Mouse (Mus musculus) kidney, embryonic 14.5 days (tissue): Measurements from ENCODE around the gene Zfp609. TPM values are rescaled to one million over a fixed set of nuclear protein-coding genes. Genes with fewer than 3 reads are reported as not detected.

ENCODE experiments used
- ATAC-seq: fragments of 200-750 bp; cut with Nextera tagmentation; 2 replicates; pipeline ENCODE4 v1.8.0; 2017; ENCODE audit warnings: moderate number of reproducible peaks, mild to moderate bottlenecking, moderate TSS enrichment, moderate library complexity; ENCODE audit not compliant: low FRiP score, low TSS enrichment
- H3K27ac ChIP-seq: fragments of 300-500 bp; sonication (generic); 2 replicates; pipeline ENCODE4 v1.5.1; 2014; ENCODE audit warnings: low read depth, mild to moderate bottlenecking, low read length, moderate library complexity, mixed read lengths
- H3K27me3 ChIP-seq: fragments of 300-500 bp; sonication (generic); 2 replicates; pipeline ENCODE4 v1.6.1; 2014; ENCODE audit warnings: mild to moderate bottlenecking, low read length; ENCODE audit not compliant: control insufficient read depth, insufficient read depth
- H3K36me3 ChIP-seq: fragments of 300-500 bp; sonication (generic); 2 replicates; pipeline ENCODE4 v1.6.1; 2014; ENCODE audit warnings: low read length, mixed read lengths; ENCODE audit not compliant: control insufficient read depth, insufficient read depth
- H3K4me1 ChIP-seq: fragments of 300-500 bp; sonication (generic); 2 replicates; pipeline ENCODE4 v1.6.1; 2014; ENCODE audit warnings: low read length, mixed read lengths; ENCODE audit not compliant: control insufficient read depth, insufficient read depth
- H3K4me2 ChIP-seq: fragments of 300-500 bp; sonication (generic); replicated peaks from 2 replicates; pipeline ENCODE4 v1.6.1; 2014; ENCODE audit warnings: low read depth, mild to moderate bottlenecking, low read length
- H3K4me3 ChIP-seq: fragments of 300-500 bp; sonication (generic); 2 replicates; pipeline ENCODE4 v1.5.1; 2014; ENCODE audit warnings: mild to moderate bottlenecking, low read length
- H3K9ac ChIP-seq: fragments of 300-500 bp; sonication (generic); 2 replicates; pipeline ENCODE4 v1.6.1; 2014; ENCODE audit warnings: low read depth, mild to moderate bottlenecking, low read length, moderate library complexity
- H3K9me3 ChIP-seq: fragments of 300-500 bp; sonication (generic); 2 replicates; pipeline ENCODE4 v1.6.1; 2016; ENCODE audit warnings: low read length; ENCODE audit not compliant: control insufficient read depth
- WGBS: fragments of 180-500 bp; shearing (Covaris S2); extraction: QIAGEN DNeasy Blood & Tissue Kit; methylation state at CpG from one replicate; pipeline ENCODE4 v1.1.7; 2014; 5-methylcytosine and 5-hydroxymethylcytosine counted together
- polyA plus RNA-seq: library from polyadenylated mRNA; unstranded; fragments of >200 nt; fragmentation: Nextera tagmentation; extraction: Ambion mirVana; gene quantifications from 2 replicates; pipeline ENCODE4 v1.2.1, GENCODE M21; 2014

Gene Zfp609
- polyA plus RNA-seq, 1 experiment from 2014 or later = 9.1 TPM

DNA sequence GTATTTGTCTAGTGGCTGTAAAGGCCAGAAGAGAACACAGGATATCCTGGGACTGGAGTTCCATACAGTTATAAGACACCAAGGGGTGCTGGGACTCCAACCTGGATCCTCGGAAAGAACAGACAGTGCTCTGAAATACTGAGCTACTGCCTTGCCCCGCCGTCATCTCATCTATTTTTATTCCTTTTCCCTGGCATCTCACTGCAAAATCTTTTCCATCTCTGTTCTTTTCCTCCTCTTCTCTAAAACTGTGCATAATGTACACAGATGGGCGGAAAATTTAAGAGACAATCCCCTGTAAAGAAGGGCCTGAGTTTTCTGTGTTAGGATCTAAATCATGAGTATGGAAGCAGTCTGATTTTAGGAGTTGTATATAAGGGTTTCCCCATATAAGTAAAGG, 64.6 kb downstream of the Zfp609 start:
- 92% methylated on average over 4 of the region's 4 CpGs for WGBS
- no peaks in the 10 kb centered on the region for H3K4me1 ChIP-seq
- no peak for ATAC-seq
- no peak overlapping the region for H3K9ac ChIP-seq
- no peaks in the 10 kb centered on the region for H3K9me3 ChIP-seq
- no peak overlapping the region for H3K4me2 ChIP-seq
- no peaks in the 10 kb centered on the region for H3K36me3 ChIP-seq
- no peak overlapping the region for H3K27ac ChIP-seq
- H3K4me3 ChIP-seq = no peak overlapping the region
- no peaks in the 10 kb centered on the region for H3K27me3 ChIP-seq

GRCm38 (mm10) chr9:65759992-65760391, 67.4 kb downstream of the Zfp609 start:
- Histone ChIP-seq H3K4me2 (no peak overlapping the region), H3K4me3 (no peak overlapping the region), H3K27ac (no peak overlapping the region), H3K4me1 (no peaks in the 10 kb centered on the region), H3K9me3 (no peaks in the 10 kb centered on the region), H3K27me3 (no peaks in the 10 kb centered on the region), H3K9ac (no peak overlapping the region), H3K36me3 (no peaks in the 10 kb centered on the region)
- WGBS = 83% methylated on average over 8 of the region's 8 CpGs
- no peak for ATAC-seq

DNA sequence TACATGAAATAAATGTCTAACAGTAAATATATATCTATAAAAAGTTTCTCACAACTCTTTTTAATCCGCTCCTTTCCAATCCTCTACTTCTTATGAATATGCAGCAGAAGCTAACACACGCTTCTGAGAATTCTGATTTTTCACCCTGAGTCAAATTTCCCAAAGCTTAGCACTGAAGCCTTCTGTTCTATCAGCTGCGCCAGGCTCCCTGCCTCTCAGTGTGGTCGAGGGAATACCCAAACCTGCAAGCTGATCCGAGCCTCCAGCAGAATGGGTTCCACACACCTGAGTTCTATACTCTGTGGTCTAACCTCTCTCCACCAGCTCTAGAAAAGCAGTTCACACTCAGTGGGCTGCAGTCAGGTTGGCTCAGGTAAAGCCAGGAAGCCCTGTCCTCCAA, 68.1 kb downstream of the Zfp609 start:
- no peak overlapping the region for H3K4me2 ChIP-seq
- whole genome bisulfite sequencing = 92% methylated on average over 5 of the region's 5 CpGs
- no peak for ATAC-seq
- no peak overlapping the region for H3K27ac ChIP-seq
- H3K9ac ChIP-seq = no peak overlapping the region
- no peaks in the 10 kb centered on the region for H3K9me3 ChIP-seq
- no peaks in the 10 kb centered on the region for H3K27me3 ChIP-seq
- H3K4me1 ChIP-seq = no peaks in the 10 kb centered on the region
- H3K4me3 ChIP-seq = no peak overlapping the region
- no peaks in the 10 kb centered on the region for H3K36me3 ChIP-seq

DNA sequence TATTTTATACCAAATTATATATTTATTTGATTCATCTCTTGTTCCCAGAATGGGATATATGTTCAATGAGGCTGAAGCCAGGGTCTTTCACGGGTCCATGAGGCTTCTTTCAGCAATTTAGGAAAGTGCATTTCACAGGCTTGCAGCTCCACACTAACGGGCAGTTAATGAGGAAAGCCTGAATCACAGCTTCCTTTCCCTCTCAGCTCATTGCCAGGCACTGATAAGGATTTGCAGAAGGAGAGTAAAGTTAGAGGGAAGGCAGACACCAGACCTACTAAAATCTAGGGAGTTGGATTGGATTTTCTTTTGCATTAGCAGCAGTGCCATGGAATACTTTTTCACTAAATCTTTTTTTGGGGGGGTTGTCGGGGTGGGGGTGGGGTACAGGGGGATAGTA, 69.5 kb downstream of the Zfp609 start:
- Histone ChIP-seq H3K36me3 (no peaks in the 10 kb centered on the region), H3K9ac (no peak overlapping the region), H3K27me3 (no peaks in the 10 kb centered on the region), H3K4me3 (no peak overlapping the region), H3K4me2 (no peak overlapping the region), H3K9me3 (no peaks in the 10 kb centered on the region), H3K27ac (no peak overlapping the region), H3K4me1 (no peaks in the 10 kb centered on the region)
- WGBS = 76% methylated on average over 3 of the region's 3 CpGs
- ATAC-seq = no peak

- Histone ChIP-seq H3K27me3 (no peaks in the 10 kb centered on the region), H3K27ac (no peak overlapping the region), H3K9me3 (no peaks in the 10 kb centered on the region), H3K4me1 (no peaks in the 10 kb centered on the region), H3K4me2 (no peak overlapping the region), H3K9ac (no peak overlapping the region), H3K36me3 (no peaks in the 10 kb centered on the region), H3K4me3 (no peak overlapping the region)
- 89% methylated on average over 7 of the region's 7 CpGs for WGBS
- no peak for ATAC-seq
These were observed 71.5 kb downstream of the Zfp609 start for GRCm38 (mm10) chr9:65755673-65756375.

DNA sequence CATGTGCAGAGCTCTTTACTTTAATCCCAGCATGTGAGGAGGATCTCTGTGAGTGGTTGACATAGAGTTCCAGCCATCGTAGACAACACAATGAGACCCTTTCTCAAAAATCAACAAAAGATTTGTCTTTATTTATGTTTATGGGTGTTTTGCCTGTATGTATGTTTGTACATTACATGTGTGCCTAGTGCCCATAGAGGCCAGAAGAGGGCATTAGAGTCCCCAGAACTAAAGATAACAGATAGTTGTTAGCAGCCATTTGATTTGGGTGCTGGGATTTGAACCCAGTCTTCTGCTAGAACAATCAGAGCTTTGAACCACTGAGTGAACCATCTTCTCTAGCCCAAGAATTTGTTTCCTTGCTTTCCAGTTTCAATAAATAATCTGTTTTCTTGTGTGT, 72.2 kb downstream of the Zfp609 start:
- H3K4me1 ChIP-seq = no peaks in the 10 kb centered on the region
- no peaks in the 10 kb centered on the region for H3K27me3 ChIP-seq
- no peak overlapping the region for H3K9ac ChIP-seq
- 100% methylated on average over 1 of the region's 1 CpGs for WGBS
- ATAC-seq = no peak
- H3K4me2 ChIP-seq = no peak overlapping the region
- H3K9me3 ChIP-seq = no peaks in the 10 kb centered on the region
- H3K27ac ChIP-seq = no peak overlapping the region
- no peaks in the 10 kb centered on the region for H3K36me3 ChIP-seq
- H3K4me3 ChIP-seq = no peak overlapping the region

DNA sequence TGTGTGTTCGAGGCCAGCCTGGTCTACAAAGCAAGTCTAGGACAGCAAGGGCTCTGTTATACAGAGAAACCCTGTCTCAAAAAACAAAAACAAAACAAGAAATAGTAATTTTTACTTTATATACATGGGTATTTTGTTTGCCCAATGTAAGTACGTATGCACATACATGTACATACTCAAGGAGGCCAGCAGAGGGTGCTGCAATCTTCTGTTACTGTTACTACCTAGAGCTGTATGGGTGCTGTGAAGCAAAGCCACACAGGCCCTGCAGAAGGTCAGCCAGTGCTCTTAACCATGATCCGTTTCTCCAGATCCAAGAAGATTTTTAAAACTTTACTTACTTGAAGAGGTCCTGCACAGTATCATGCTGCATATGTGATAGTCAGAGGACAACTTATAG, 74.7 kb downstream of the Zfp609 start:
- no peaks in the 10 kb centered on the region for H3K36me3 ChIP-seq
- no peak overlapping the region for H3K4me2 ChIP-seq
- H3K9me3 ChIP-seq = no peaks in the 10 kb centered on the region
- no peak overlapping the region for H3K4me3 ChIP-seq
- WGBS = 95% methylated on average over 3 of the region's 3 CpGs
- H3K27me3 ChIP-seq = no peaks in the 10 kb centered on the region
- ATAC-seq = no peak
- H3K27ac ChIP-seq = no peak overlapping the region
- no peaks in the 10 kb centered on the region for H3K4me1 ChIP-seq
- no peak overlapping the region for H3K9ac ChIP-seq

DNA sequence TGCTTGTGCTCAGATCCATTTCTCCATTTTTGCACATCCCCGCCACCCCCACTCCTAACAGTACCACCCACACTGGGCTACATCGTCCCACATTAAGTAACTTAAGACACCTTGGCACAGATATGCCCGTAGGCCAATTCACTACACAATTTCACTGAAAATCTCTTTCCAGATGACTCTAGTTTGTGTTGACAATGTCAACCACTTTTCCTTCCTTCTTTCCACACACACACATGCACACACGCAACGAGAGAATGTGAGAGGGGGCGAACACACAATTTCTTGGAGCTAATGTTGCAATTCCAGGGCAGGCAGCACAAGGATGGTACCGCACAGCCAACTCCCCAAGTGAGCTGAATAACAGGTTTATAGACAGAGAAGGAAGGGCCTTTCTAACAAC, 75.5 kb downstream of the Zfp609 start:
- H3K4me3 ChIP-seq = no peak overlapping the region
- H3K9ac ChIP-seq = no peak overlapping the region
- H3K9me3 ChIP-seq = no peaks in the 10 kb centered on the region
- no peaks in the 10 kb centered on the region for H3K4me1 ChIP-seq
- H3K36me3 ChIP-seq = no peaks in the 10 kb centered on the region
- no peaks in the 10 kb centered on the region for H3K27me3 ChIP-seq
- no peak overlapping the region for H3K27ac ChIP-seq
- ATAC-seq = no peak
- WGBS = 96% methylated on average over 7 of the region's 7 CpGs
- H3K4me2 ChIP-seq = no peak overlapping the region

GRCm38 (mm10) chr9:65748102-65748501, 79.3 kb downstream of the Zfp609 start:
- Histone ChIP-seq H3K4me1 (peaks cover 14% of the 10 kb centered on the region; the same call in 1 of the 2 replicates), H3K27me3 (no peaks in the 10 kb centered on the region), H3K9me3 (no peaks in the 10 kb centered on the region), H3K27ac (no peak overlapping the region), H3K36me3 (no peaks in the 10 kb centered on the region), H3K4me3 (no peak overlapping the region), H3K4me2 (no peak overlapping the region), H3K9ac (no peak overlapping the region)
- ATAC-seq = no peak
- WGBS = 76% methylated on average over 4 of the region's 4 CpGs
